Mouse (Mus musculus): ENCODE data around the gene Gbp8. TPM values are rescaled to one million over a fixed set of nuclear protein-coding genes. Genes with fewer than 3 reads are reported as not detected.
"Not testable (repeated sequence)": the region's sequence is repeated elsewhere in the genome, so short reads cannot be mapped to it uniquely, and the experiment has no call there.

Gene Gbp8
- polyA plus RNA-seq (2015; fragmentation: Nextera tagmentation; extraction: Ambion mirVana): 0.55 and 1.0 TPM in 2 replicates

GRCm38 (mm10) chr5:105139409-105140088, at the start of gene Gbp8, which contains the start of the genes Gbp9 and Gbp4:
Gene Gbp8, minus strand, starts transcription at chr5:105139540.
Gene Gbp9, minus strand, starts transcription at chr5:105139539.
Gene Gbp4, minus strand, starts transcription at chr5:105139586.
- not testable (repeated sequence) for H3K27ac ChIP-seq (replicated peaks); H3K4me2 ChIP-seq (replicated peaks); H3K9ac ChIP-seq; H3K27me3 ChIP-seq; ATAC-seq (ENCODE audit: insufficient number of reproducible peaks, low FRiP score, low TSS enrichment, low read depth); H3K4me1 ChIP-seq; H3K4me3 ChIP-seq (replicated peaks); H3K9me3 ChIP-seq (replicated peaks); H3K36me3 ChIP-seq
- 13% methylated on average over 2 of the region's 2 CpGs for WGBS

- H3K27ac ChIP-seq (replicated peaks): no peak overlapping the region
- no peaks in the 10 kb centered on the region for H3K9me3 ChIP-seq (replicated peaks)
- H3K36me3 ChIP-seq: no peaks in the 10 kb centered on the region
- H3K4me2 ChIP-seq (replicated peaks): no peak overlapping the region
- no peaks in the 10 kb centered on the region for H3K27me3 ChIP-seq
- no peak overlapping the region for H3K9ac ChIP-seq
- H3K4me1 ChIP-seq: no peaks in the 10 kb centered on the region
- no peak overlapping the region for H3K4me3 ChIP-seq (replicated peaks)
- ATAC-seq (ENCODE audit: insufficient number of reproducible peaks, low FRiP score, low TSS enrichment, low read depth): no peak
Observed at GRCm38 (mm10) chr5:105181446-105181845, 42.1 kb upstream of the Gbp8 start.

GRCm38 (mm10) chr5:105156582-105156981, 17.2 kb upstream of the Gbp8 start:
- Histone ChIP-seq H3K27me3 (no peaks in the 10 kb centered on the region), H3K36me3 (no peaks in the 10 kb centered on the region), H3K27ac (replicated peaks) (no peak overlapping the region), H3K4me3 (replicated peaks) (no peak overlapping the region), H3K9me3 (replicated peaks) (no peaks in the 10 kb centered on the region), H3K4me1 (no peaks in the 10 kb centered on the region), H3K4me2 (replicated peaks) (no peak overlapping the region), H3K9ac (no peak overlapping the region)
- no peak for ATAC-seq (ENCODE audit: insufficient number of reproducible peaks, low FRiP score, low TSS enrichment, low read depth)
- 78% methylated on average over 5 of the region's 5 CpGs for WGBS

- Histone ChIP-seq H3K27me3 (no peaks in the 10 kb centered on the region), H3K27ac (replicated peaks) (no peak overlapping the region), H3K9ac (no peak overlapping the region), H3K36me3 (no peaks in the 10 kb centered on the region), H3K4me1 (no peaks in the 10 kb centered on the region), H3K4me3 (replicated peaks) (no peak overlapping the region), H3K4me2 (replicated peaks) (no peak overlapping the region), H3K9me3 (replicated peaks) (no peaks in the 10 kb centered on the region)
- ATAC-seq (ENCODE audit: insufficient number of reproducible peaks, low FRiP score, low TSS enrichment, low read depth): no peak
Observed at GRCm38 (mm10) chr5:105154049-105154448, 14.7 kb upstream of the Gbp8 start.

GRCm38 (mm10) chr5:105148062-105148461, 8.7 kb upstream of the Gbp8 start:
- 52% methylated on average over 2 of the region's 2 CpGs for WGBS
- H3K4me2 ChIP-seq (replicated peaks); H3K9me3 ChIP-seq (replicated peaks); ATAC-seq (ENCODE audit: insufficient number of reproducible peaks, low FRiP score, low TSS enrichment, low read depth); H3K27me3 ChIP-seq; H3K27ac ChIP-seq (replicated peaks); H3K4me3 ChIP-seq (replicated peaks); H3K9ac ChIP-seq; H3K36me3 ChIP-seq; H3K4me1 ChIP-seq: not testable (repeated sequence)

- no peaks in the 10 kb centered on the region for H3K36me3 ChIP-seq
- no peaks in the 10 kb centered on the region for H3K9me3 ChIP-seq (replicated peaks)
- no peak overlapping the region for H3K9ac ChIP-seq
- no peak overlapping the region for H3K27ac ChIP-seq (replicated peaks)
- H3K27me3 ChIP-seq: no peaks in the 10 kb centered on the region
- no peak overlapping the region for H3K4me3 ChIP-seq (replicated peaks)
- no peaks in the 10 kb centered on the region for H3K4me1 ChIP-seq
- no peak overlapping the region for H3K4me2 ChIP-seq (replicated peaks)
- no peak for ATAC-seq (ENCODE audit: insufficient number of reproducible peaks, low FRiP score, low TSS enrichment, low read depth)
Observed at GRCm38 (mm10) chr5:105146447-105146846, 7.1 kb upstream of the Gbp8 start.

GRCm38 (mm10) chr5:105145731-105146130, 6.4 kb upstream of the Gbp8 start:
- 33% methylated on average over 3 of the region's 3 CpGs for WGBS
- H3K4me2 ChIP-seq (replicated peaks); H3K9me3 ChIP-seq (replicated peaks); H3K4me3 ChIP-seq (replicated peaks); ATAC-seq (ENCODE audit: insufficient number of reproducible peaks, low FRiP score, low TSS enrichment, low read depth); H3K9ac ChIP-seq; H3K36me3 ChIP-seq; H3K27me3 ChIP-seq; H3K4me1 ChIP-seq; H3K27ac ChIP-seq (replicated peaks): not testable (repeated sequence)

- H3K4me3 ChIP-seq (replicated peaks); H3K4me2 ChIP-seq (replicated peaks); H3K27me3 ChIP-seq; H3K9ac ChIP-seq; H3K36me3 ChIP-seq; H3K4me1 ChIP-seq; ATAC-seq (ENCODE audit: insufficient number of reproducible peaks, low FRiP score, low TSS enrichment, low read depth); H3K9me3 ChIP-seq (replicated peaks); H3K27ac ChIP-seq (replicated peaks): not testable (repeated sequence)
- WGBS: 51% methylated on average over 2 of the region's 2 CpGs
Observed at GRCm38 (mm10) chr5:105140089-105140810, 910 bp upstream of the Gbp8 start.

GRCm38 (mm10) chr5:105138906-105139305, 434 bp downstream of the Gbp8 start:
- H3K9me3 ChIP-seq (replicated peaks): no peaks in the 10 kb centered on the region
- no peak overlapping the region for H3K9ac ChIP-seq
- H3K4me2 ChIP-seq (replicated peaks): no peak overlapping the region
- no peak overlapping the region for H3K27ac ChIP-seq (replicated peaks)
- no peak overlapping the region for H3K4me3 ChIP-seq (replicated peaks)
- H3K27me3 ChIP-seq: no peaks in the 10 kb centered on the region
- H3K4me1 ChIP-seq: no peaks in the 10 kb centered on the region
- no peak for ATAC-seq (ENCODE audit: insufficient number of reproducible peaks, low FRiP score, low TSS enrichment, low read depth)
- WGBS: 63% methylated on average over 1 of the region's 1 CpGs
- H3K36me3 ChIP-seq: no peaks in the 10 kb centered on the region

- not testable (repeated sequence) for H3K4me2 ChIP-seq (replicated peaks); H3K27ac ChIP-seq (replicated peaks); H3K9ac ChIP-seq; H3K4me3 ChIP-seq (replicated peaks); H3K9me3 ChIP-seq (replicated peaks); H3K36me3 ChIP-seq; H3K27me3 ChIP-seq; H3K4me1 ChIP-seq; ATAC-seq (ENCODE audit: insufficient number of reproducible peaks, low FRiP score, low TSS enrichment, low read depth)
- WGBS: 83% methylated on average over 3 of the region's 3 CpGs
Observed at GRCm38 (mm10) chr5:105136706-105137304, 2.5 kb downstream of the Gbp8 start.

- not testable (repeated sequence) for H3K4me2 ChIP-seq (replicated peaks); H3K36me3 ChIP-seq; H3K4me3 ChIP-seq (replicated peaks); H3K9me3 ChIP-seq (replicated peaks); H3K27ac ChIP-seq (replicated peaks); ATAC-seq (ENCODE audit: insufficient number of reproducible peaks, low FRiP score, low TSS enrichment, low read depth); H3K9ac ChIP-seq; H3K4me1 ChIP-seq; H3K27me3 ChIP-seq
- WGBS: 76% methylated on average over 6 of the region's 6 CpGs
Observed at GRCm38 (mm10) chr5:105121731-105122130, 17.6 kb downstream of the Gbp8 start.
